Mouse (Mus musculus) T-helper 17 cell (primary cell): ENCODE data around the gene Ube2g1.
"Not testable (repeated sequence)": the region's sequence is repeated elsewhere in the genome, so short reads cannot be mapped to it uniquely, and the experiment has no call there.

ENCODE experiments used
- in situ Hi-C, 2 experiments: fragments of 300-600 bp; cut with MboI, MseI; formaldehyde crosslinking; loops; 1 replicate in 1 of 2; 2 replicates in 1 of 2; pipeline ENCODE4 v1.15.1; 2025; ENCODE audit warnings: high pct_unique_total_duplicates in 2 of 2

Ube2g1 gene

DNA sequence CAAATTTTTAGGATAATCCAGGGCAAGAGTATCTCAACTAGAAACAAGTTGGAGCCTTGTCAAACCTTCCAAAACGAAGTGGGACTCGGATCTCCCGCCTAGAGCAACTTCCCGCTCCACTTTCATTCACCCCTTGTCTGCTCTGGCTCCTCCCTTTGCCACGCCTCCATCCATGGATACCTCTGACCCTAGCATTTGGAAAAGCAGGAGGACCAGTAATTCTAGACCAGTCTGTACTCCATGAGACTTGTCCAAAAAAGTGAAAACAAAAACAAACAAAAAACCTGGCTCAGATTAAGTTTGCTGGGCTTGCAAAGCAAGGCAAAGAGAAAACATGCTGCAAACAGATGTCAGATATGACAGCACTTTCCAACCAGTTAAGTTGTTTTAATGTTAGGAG lies 81.2 kb downstream of the Ube2g1 start:
- in situ Hi-C loops, result no loop called here

DNA sequence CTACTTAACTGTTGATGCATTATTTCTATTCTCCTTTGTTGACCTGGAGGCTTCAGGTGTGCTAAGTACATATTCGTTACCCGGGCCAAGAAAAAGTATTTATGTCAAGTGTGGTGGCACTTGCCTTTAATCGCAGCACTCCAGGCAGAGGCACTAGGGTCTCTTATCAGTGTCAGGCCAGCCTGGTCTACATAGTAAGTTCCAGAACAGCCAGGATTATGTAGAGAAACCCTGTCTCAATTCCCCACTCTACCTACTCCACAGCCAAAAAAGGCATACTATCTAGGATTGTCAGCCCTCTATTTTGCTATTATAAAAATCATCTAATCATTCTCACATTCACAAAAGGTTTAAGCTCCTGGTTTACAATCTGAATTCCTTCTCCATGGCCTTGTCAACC lies 82.0 kb downstream of the Ube2g1 start:
- in situ Hi-C loops, result no loop called here

- in situ Hi-C loops, result no loop called here
Measured at GRCm38 (mm10) chr11:72689551-72690510, 82.7 kb downstream of the Ube2g1 start, which contains the start of gene Ankfy1. Ankfy1 (plus strand) TSS chr11:72690006.

DNA sequence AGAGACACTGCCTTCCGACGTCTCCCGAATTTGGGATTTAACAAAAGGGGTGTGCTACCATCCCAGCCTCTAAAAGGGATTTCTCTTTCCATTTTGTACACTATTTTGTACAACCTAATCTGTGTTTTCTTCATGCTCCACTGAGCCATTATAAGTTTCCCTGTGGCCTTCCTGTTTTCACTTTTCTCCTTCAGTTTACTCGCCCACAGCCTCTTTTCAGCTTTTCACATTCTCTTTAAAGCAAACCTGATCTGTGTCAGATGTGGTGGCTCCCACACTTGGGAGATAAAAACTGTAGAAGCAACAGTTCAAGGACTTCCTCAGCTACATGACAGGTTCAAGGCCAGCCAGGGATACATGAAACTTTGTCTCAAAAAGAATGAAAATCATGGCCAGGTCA lies 85.3 kb downstream of the Ube2g1 start:
- in situ Hi-C loops, result no loop called here

- in situ Hi-C loops, result no loop called here
Measured at GRCm38 (mm10) chr11:72695025-72695424, 87.9 kb downstream of the Ube2g1 start.

GRCm38 (mm10) chr11:72696368-72696971 lies 89.4 kb downstream of the Ube2g1 start:
- in situ Hi-C loops, result no loop called here

- in situ Hi-C loops, result no loop called here
Measured at GRCm38 (mm10) chr11:72697323-72697722, 90.2 kb downstream of the Ube2g1 start.

GRCm38 (mm10) chr11:72705111-72705510 lies 98.0 kb downstream of the Ube2g1 start:
- in situ Hi-C loops, result not testable (repeated sequence)

- in situ Hi-C loops, result no loop called here
Measured at GRCm38 (mm10) chr11:72712721-72713120, 105.6 kb downstream of the Ube2g1 start.

- in situ Hi-C loops, result no loop called here
Measured at GRCm38 (mm10) chr11:72718161-72718560, 111.1 kb downstream of the Ube2g1 start.

- in situ Hi-C loops, result no loop called here
Measured at GRCm38 (mm10) chr11:72723165-72723564, 116.1 kb downstream of the Ube2g1 start.

DNA sequence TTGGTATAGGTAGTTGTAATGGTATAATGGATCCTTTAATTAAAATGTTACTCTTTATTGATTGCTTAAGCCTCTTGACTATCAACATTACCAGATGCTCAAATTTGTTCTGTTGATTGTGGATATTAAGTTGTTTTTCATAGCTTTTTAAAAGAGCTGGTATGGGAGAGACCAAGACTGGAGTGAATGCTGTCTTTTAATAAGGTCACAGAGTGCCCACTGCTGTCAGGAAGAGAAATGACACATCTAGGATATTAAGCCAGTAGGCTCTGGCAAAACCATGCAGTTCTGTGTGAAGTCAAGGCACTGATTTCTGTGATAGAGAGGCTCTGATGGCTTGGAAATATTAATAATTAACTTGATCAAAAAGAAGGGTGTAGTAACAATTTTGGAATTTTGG lies 116.8 kb downstream of the Ube2g1 start:
- in situ Hi-C loops, result no loop called here

DNA sequence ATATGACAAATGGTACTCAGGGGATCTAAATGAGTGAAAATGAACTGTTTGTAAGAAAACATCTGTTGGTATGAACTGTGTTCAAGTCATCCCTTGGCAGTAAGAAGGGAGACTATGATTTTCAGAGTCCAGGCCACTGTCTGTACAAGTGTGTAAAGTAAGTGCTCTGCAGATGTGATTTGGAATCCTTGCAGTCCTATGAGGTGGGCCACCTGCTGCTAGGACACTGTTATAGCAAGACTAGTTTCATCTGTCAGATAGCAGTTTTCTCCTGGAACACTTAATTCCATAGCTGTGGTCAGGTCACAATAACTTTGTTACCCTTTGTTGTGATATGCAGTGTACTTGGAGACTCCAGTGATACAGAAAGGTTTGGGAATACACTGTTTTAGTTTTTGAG lies 118.9 kb downstream of the Ube2g1 start:
- in situ Hi-C loops, result loop anchor here in 1 of 2 experiments (5.0 kb wide), 1 partner anchor 159 kb away; no protein-coding TSS in a partner anchor

- in situ Hi-C loops, result loop anchor here in 1 of 2 experiments (5.0 kb wide), 1 partner anchor 161 kb away; no protein-coding TSS in a partner anchor
Measured at GRCm38 (mm10) chr11:72733736-72734135, 126.7 kb downstream of the Ube2g1 start.

- in situ Hi-C loops, result loop anchor here in 1 of 2 experiments (5.0 kb wide), 1 partner anchor 163 kb away; no protein-coding TSS in a partner anchor
Measured at GRCm38 (mm10) chr11:72734840-72735518, 127.9 kb downstream of the Ube2g1 start.

- in situ Hi-C loops, result no loop called here
Measured at GRCm38 (mm10) chr11:72735519-72735860, 128.4 kb downstream of the Ube2g1 start.
